Mouse (Mus musculus) neural tube, embryonic 14.5 days (tissue): ENCODE results near the gene Mob3c. TPM values are rescaled to one million over a fixed set of nuclear protein-coding genes. Genes with fewer than 3 reads are reported as not detected.

ENCODE experiments used
- ATAC-seq: fragments of 200-750 bp; cut with Nextera tagmentation; 2 replicates; pipeline ENCODE4 v1.8.0; 2017; ENCODE audit warnings: low read depth, mild to moderate bottlenecking, moderate TSS enrichment, moderate library complexity
- H3K27ac ChIP-seq: fragments of 300-500 bp; sonication (generic); 2 replicates; pipeline ENCODE4 v1.5.1; 2014; ENCODE audit warnings: low read depth, mild to moderate bottlenecking, control low read depth, low read length, moderate library complexity, mixed read lengths
- H3K27me3 ChIP-seq: fragments of 300-500 bp; sonication (generic); 2 replicates; pipeline ENCODE4 v1.6.1; 2014; ENCODE audit warnings: low read length; ENCODE audit not compliant: control insufficient read depth, insufficient read depth
- H3K36me3 ChIP-seq: fragments of 300-500 bp; sonication (generic); 2 replicates; pipeline ENCODE4 v1.6.1; 2014; ENCODE audit warnings: low read length, mixed read lengths; ENCODE audit not compliant: control insufficient read depth, insufficient read depth
- H3K4me1 ChIP-seq: fragments of 300-500 bp; sonication (generic); 2 replicates; pipeline ENCODE4 v1.6.1; 2014; ENCODE audit warnings: low read length; ENCODE audit not compliant: control insufficient read depth, insufficient read depth
- H3K4me2 ChIP-seq: fragments of 300-500 bp; sonication (generic); 2 replicates; pipeline ENCODE4 v1.6.1; 2014; ENCODE audit warnings: mild to moderate bottlenecking, low read depth, low read length, control low read depth
- H3K4me3 ChIP-seq: fragments of 300-500 bp; sonication (generic); 2 replicates; pipeline ENCODE4 v1.5.1; 2014; ENCODE audit warnings: low read depth, low read length, control low read depth, mixed read lengths
- H3K9ac ChIP-seq: fragments of 300-500 bp; sonication (generic); replicated peaks from 2 replicates; pipeline ENCODE4 v1.6.1; 2014; ENCODE audit warnings: low read depth, mild to moderate bottlenecking, control low read depth, low read length, mixed read lengths
- H3K9me3 ChIP-seq: fragments of 300-500 bp; sonication (generic); 2 replicates; pipeline ENCODE4 v1.6.1; 2016; ENCODE audit warnings: low read length; ENCODE audit not compliant: control insufficient read depth
- WGBS: fragments of 180-500 bp; shearing (Covaris S2); extraction: QIAGEN DNeasy Blood & Tissue Kit; methylation state at CpG from one replicate; pipeline ENCODE4 v1.1.7; 2014; 5-methylcytosine and 5-hydroxymethylcytosine counted together
- polyA plus RNA-seq: library from polyadenylated mRNA; unstranded; fragments of >200 nt; fragmentation: Nextera tagmentation; extraction: Ambion mirVana; gene quantifications from 2 replicates; pipeline ENCODE4 v1.2.1, GENCODE M21; 2014

Mob3c gene
- polyA plus RNA-seq, 1 experiment from 2014 or later = 4.7 TPM

DNA sequence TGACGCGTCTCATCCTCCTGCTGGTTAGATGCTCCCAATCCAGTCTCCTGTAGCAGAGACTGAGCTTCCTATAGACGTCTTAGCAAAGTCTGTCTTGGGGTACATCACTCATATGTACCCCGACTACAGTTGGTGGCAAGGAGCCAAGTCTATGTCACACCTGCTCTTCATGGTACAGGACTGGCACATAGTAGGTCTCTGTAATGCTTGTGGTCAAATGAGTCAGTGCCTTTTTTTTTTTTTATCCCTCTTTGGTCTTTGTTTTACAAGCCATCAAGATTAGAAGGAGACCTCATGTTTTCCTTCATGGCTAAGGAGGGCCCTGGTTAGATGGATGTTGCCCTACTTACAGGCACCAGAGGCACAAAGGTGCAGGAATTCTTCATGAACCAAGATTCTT is 12.9 kb downstream of the Mob3c start:
- Histone ChIP-seq H3K36me3 (no peaks in the 10 kb centered on the region), H3K4me1 (peaks cover 5% of the 10 kb centered on the region; the same call in 1 of the 2 replicates), H3K27me3 (no peaks in the 10 kb centered on the region), H3K9ac (no peak overlapping the region), H3K4me2 (no peak overlapping the region), H3K9me3 (no peaks in the 10 kb centered on the region), H3K27ac (no peak overlapping the region), H3K4me3 (no peak overlapping the region)
- no peak for ATAC-seq
- 92% methylated on average over 4 of the region's 4 CpGs for WGBS

- no peak overlapping the region for H3K4me2 ChIP-seq
- H3K36me3 ChIP-seq = peaks cover 3% of the 10 kb centered on the region; the same call in 1 of the 2 replicates
- H3K4me1 ChIP-seq = no peaks in the 10 kb centered on the region
- WGBS = 56% methylated on average over 2 of the region's 2 CpGs
- no peaks in the 10 kb centered on the region for H3K9me3 ChIP-seq
- no peak for ATAC-seq
- H3K9ac ChIP-seq = no peak overlapping the region
- H3K27me3 ChIP-seq = no peaks in the 10 kb centered on the region
- H3K4me3 ChIP-seq = no peak overlapping the region
- no peak overlapping the region for H3K27ac ChIP-seq
Observed at GRCm38 (mm10) chr4:115846656-115847055, 18.8 kb downstream of the Mob3c start.

GRCm38 (mm10) chr4:115847377-115847776 is 19.5 kb downstream of the Mob3c start:
- Histone ChIP-seq H3K27me3 (no peaks in the 10 kb centered on the region), H3K4me3 (no peak overlapping the region), H3K36me3 (peaks cover 3% of the 10 kb centered on the region; the same call in 1 of the 2 replicates), H3K4me1 (no peaks in the 10 kb centered on the region), H3K9me3 (no peaks in the 10 kb centered on the region), H3K4me2 (no peak overlapping the region), H3K27ac (no peak overlapping the region), H3K9ac (no peak overlapping the region)
- ATAC-seq = no peak
- WGBS = 70% methylated on average over 5 of the region's 5 CpGs

DNA sequence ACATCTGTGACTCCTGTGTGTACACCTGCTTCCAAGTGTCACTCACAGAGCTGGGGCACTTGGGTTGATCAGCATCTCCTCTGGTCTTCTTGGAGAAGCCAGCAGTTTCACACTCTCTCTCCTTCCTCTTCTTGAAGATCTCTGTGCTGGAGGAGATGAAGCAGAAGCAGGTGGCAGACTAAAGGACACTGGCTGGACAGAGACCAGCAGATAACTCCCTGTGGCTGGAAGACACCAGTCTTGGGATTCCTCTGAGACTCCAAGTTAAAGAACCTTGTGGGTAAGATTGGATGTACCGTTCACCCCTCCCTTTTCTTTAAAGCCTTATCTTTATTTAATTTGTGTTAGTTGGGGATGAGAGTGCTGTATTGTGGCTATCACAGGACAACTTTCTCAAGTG is 20.2 kb downstream of the Mob3c start:
- Histone ChIP-seq H3K4me3 (no peak overlapping the region), H3K27me3 (no peaks in the 10 kb centered on the region), H3K27ac (no peak overlapping the region), H3K9me3 (no peaks in the 10 kb centered on the region), H3K9ac (no peak overlapping the region), H3K36me3 (peaks cover 3% of the 10 kb centered on the region; the same call in 1 of the 2 replicates), H3K4me1 (no peaks in the 10 kb centered on the region), H3K4me2 (no peak overlapping the region)
- no peak for ATAC-seq
- 100% methylated on average over 1 of the region's 1 CpGs for WGBS

DNA sequence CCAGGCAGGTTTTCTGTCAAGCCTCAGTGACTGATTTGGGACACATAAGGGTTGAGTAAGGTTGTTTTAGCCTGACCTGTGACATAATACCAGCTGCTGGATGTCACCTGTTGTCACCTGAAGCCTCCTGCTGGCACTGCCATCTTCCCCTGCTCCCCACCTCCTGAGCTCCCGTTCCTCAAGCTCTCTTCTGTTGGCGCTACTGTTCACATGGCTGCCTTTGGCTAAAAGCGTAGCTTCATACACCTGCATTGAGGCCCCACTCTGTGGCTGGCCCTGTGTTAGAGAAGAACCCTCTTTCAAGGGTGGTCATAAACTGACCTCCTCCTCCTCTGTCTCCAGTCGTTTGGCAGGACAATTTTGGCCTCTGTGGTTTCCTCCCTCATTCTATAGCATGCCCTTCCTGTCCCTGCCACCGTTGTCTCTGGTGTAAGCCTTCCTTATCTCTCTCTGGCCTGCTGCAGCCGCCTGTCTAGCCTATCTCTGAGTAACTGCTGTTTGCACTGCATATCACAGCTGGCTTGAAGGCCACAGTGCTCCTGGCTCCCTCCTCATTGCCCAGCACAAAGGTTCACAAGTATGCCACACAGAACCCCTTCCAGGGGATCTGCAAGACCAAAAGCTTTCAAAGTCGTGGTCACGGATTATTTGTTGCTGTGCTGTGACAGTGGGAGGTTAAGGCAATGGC is 21.2 kb downstream of the Mob3c start:
- H3K9me3 ChIP-seq = no peaks in the 10 kb centered on the region
- no peak for ATAC-seq
- no peaks in the 10 kb centered on the region for H3K27me3 ChIP-seq
- H3K36me3 ChIP-seq = peaks cover 3% of the 10 kb centered on the region; the same call in 1 of the 2 replicates
- H3K27ac ChIP-seq = no peak overlapping the region
- 66% methylated on average over 8 of the region's 8 CpGs for WGBS
- no peaks in the 10 kb centered on the region for H3K4me1 ChIP-seq
- H3K4me3 ChIP-seq = no peak overlapping the region
- H3K9ac ChIP-seq = no peak overlapping the region
- H3K4me2 ChIP-seq = no peak overlapping the region

- H3K4me1 ChIP-seq = peaks cover 3% of the 10 kb centered on the region; the same call in 1 of the 2 replicates
- H3K4me3 ChIP-seq = no peak overlapping the region
- H3K9me3 ChIP-seq = no peaks in the 10 kb centered on the region
- H3K27ac ChIP-seq = no peak overlapping the region
- H3K9ac ChIP-seq = no peak overlapping the region
- peaks cover 3% of the 10 kb centered on the region; the same call in 1 of the 2 replicates for H3K36me3 ChIP-seq
- WGBS = 85% methylated on average over 2 of the region's 2 CpGs
- ATAC-seq = no peak
- H3K4me2 ChIP-seq = no peak overlapping the region
- H3K27me3 ChIP-seq = no peaks in the 10 kb centered on the region
Observed at GRCm38 (mm10) chr4:115850111-115850510, 22.2 kb downstream of the Mob3c start.

DNA sequence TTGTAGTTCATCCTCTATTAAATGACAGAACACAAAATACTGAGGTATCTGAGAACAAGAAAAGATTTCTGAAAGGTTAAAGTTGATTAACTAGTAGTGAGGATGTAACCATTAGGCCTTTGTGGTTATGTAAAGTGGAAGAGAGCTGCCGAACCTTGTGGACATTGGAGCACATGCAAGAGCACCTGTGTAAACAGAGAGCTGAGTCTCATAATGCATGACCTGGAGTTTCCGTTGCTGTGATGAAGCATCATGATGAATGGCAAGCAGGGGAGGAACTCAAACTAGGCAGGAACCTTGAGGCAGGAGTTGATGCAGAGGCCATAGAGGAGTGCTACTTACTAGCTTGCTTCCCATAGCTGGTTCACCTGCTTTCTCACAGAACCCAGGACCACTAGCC is 22.7 kb downstream of the Mob3c start:
- H3K4me3 ChIP-seq = no peak overlapping the region
- WGBS = 54% methylated on average over 2 of the region's 2 CpGs
- no peak overlapping the region for H3K4me2 ChIP-seq
- no peak overlapping the region for H3K9ac ChIP-seq
- no peaks in the 10 kb centered on the region for H3K27me3 ChIP-seq
- H3K9me3 ChIP-seq = no peaks in the 10 kb centered on the region
- H3K27ac ChIP-seq = no peak overlapping the region
- peaks cover 7% of the 10 kb centered on the region; the same call in 1 of the 2 replicates for H3K4me1 ChIP-seq
- ATAC-seq = no peak
- H3K36me3 ChIP-seq = peaks cover 3% of the 10 kb centered on the region; the same call in 1 of the 2 replicates

DNA sequence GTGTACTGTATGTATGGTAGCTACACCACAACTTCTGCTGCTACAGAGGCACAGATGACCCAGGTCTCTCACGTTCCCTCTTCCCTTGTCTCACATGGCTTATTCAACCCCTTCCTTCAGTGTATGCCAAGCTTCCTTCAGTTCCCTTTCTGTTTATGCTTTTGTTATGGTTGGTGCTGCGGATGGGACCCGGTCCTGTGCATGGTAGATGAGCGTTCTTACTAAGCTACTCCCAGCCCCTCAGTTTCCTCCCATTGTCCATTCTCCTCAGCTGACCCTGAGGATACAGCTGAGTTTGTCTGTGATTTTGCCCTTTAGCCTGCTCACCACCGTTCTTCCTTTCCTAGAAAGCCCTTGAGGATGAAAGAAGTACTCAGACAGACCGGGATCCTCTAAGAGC is 23.7 kb downstream of the Mob3c start:
- WGBS = 90% methylated on average over 6 of the region's 6 CpGs
- no peaks in the 10 kb centered on the region for H3K27me3 ChIP-seq
- no peak for ATAC-seq
- peaks cover 12% of the 10 kb centered on the region; the same call in 1 of the 2 replicates for H3K4me1 ChIP-seq
- peaks cover 3% of the 10 kb centered on the region; the same call in 1 of the 2 replicates for H3K36me3 ChIP-seq
- no peak overlapping the region for H3K4me2 ChIP-seq
- H3K4me3 ChIP-seq = no peak overlapping the region
- H3K9ac ChIP-seq = no peak overlapping the region
- no peak overlapping the region for H3K27ac ChIP-seq
- H3K9me3 ChIP-seq = no peaks in the 10 kb centered on the region

GRCm38 (mm10) chr4:115855100-115855499 is 27.2 kb downstream of the Mob3c start:
- no peaks in the 10 kb centered on the region for H3K36me3 ChIP-seq
- no peaks in the 10 kb centered on the region for H3K9me3 ChIP-seq
- H3K4me3 ChIP-seq = no peak overlapping the region
- H3K9ac ChIP-seq = no peak overlapping the region
- no peaks in the 10 kb centered on the region for H3K27me3 ChIP-seq
- H3K4me1 ChIP-seq = peaks cover 12% of the 10 kb centered on the region; the same call in 1 of the 2 replicates
- no peak overlapping the region for H3K4me2 ChIP-seq
- 0 out of 2 replicates have a peak, but pooled peaks have one; percentile 35 for ATAC-seq
- no peak overlapping the region for H3K27ac ChIP-seq
- WGBS = 41% methylated on average over 6 of the region's 6 CpGs
